Mouse (Mus musculus) forebrain, embryonic 14.5 days (tissue): ENCODE results near the gene Tyro3. TPM values are rescaled to one million over a fixed set of nuclear protein-coding genes. Genes with fewer than 3 reads are reported as not detected.

ENCODE experiments used
- ATAC-seq: fragments of 200-750 bp; cut with Nextera tagmentation; 2 replicates; pipeline ENCODE4 v1.8.0; 2017; ENCODE audit warnings: mild to moderate bottlenecking, moderate library complexity
- DNase-seq: peaks from one replicate; pipeline ENCODE4 v3.0.0-alpha.2; 2015; ENCODE audit warnings: low spot score
- H3K27ac ChIP-seq: fragments of 300-500 bp; sonication (generic); 2 replicates; pipeline ENCODE4 v1.5.1; 2014; ENCODE audit warnings: low read depth, mild to moderate bottlenecking, control low read depth, low read length, moderate library complexity
- H3K27me3 ChIP-seq: fragments of 300-500 bp; sonication (generic); replicated peaks from 2 replicates; pipeline ENCODE4 v1.6.1; 2014; ENCODE audit warnings: low read length, control low read depth, mixed read lengths; ENCODE audit not compliant: control insufficient read depth, insufficient read depth
- H3K36me3 ChIP-seq: fragments of 300-500 bp; sonication (generic); 2 replicates; pipeline ENCODE4 v1.6.1; 2014; ENCODE audit warnings: low read length, control low read depth; ENCODE audit not compliant: control insufficient read depth, insufficient read depth
- H3K4me1 ChIP-seq: fragments of 300-500 bp; sonication (generic); 2 replicates; pipeline ENCODE4 v1.6.1; 2014; ENCODE audit warnings: antibody characterized with exemption, low read length, control low read depth; ENCODE audit not compliant: control insufficient read depth, insufficient read depth
- H3K4me2 ChIP-seq: fragments of 300-500 bp; sonication (generic); 2 replicates; pipeline ENCODE4 v1.6.1; 2014; ENCODE audit warnings: mild to moderate bottlenecking, control low read depth, low read length
- H3K4me3 ChIP-seq: fragments of 300-500 bp; sonication (generic); 2 replicates; pipeline ENCODE4 v1.5.1; 2014; ENCODE audit warnings: low read depth, low read length, control low read depth
- H3K9ac ChIP-seq: fragments of 300-500 bp; sonication (generic); 2 replicates; pipeline ENCODE4 v1.6.1; 2014; ENCODE audit warnings: mild to moderate bottlenecking, low read length, control low read depth, moderate library complexity
- H3K9me3 ChIP-seq: fragments of 300-500 bp; sonication (generic); replicated peaks from 2 replicates; pipeline ENCODE4 v1.6.1; 2016; ENCODE audit warnings: low read length, control low read depth, mixed read lengths; ENCODE audit not compliant: control insufficient read depth
- WGBS: fragments of 180-500 bp; shearing (Covaris S2); extraction: QIAGEN DNeasy Blood & Tissue Kit; methylation state at CpG from one replicate; pipeline ENCODE4 v1.1.7; 2014; 5-methylcytosine and 5-hydroxymethylcytosine counted together
- polyA plus RNA-seq: library from polyadenylated mRNA; unstranded; fragments of >200 nt; fragmentation: Nextera tagmentation; extraction: Ambion mirVana; gene quantifications from 2 replicates; pipeline ENCODE4 v1.2.1, GENCODE M21; 2014

Tyro3 gene
- polyA plus RNA-seq, 1 experiment from 2014 or later, result 14.3 TPM

- Histone ChIP-seq H3K27ac (no peak overlapping the region), H3K4me3 (no peak overlapping the region), H3K4me2 (no peak overlapping the region), H3K27me3 (no peaks in the 10 kb centered on the region), H3K4me1 (no peaks in the 10 kb centered on the region), H3K9ac (no peak overlapping the region), H3K36me3 (no peaks in the 10 kb centered on the region), H3K9me3 (no peaks in the 10 kb centered on the region)
- DNase-seq, result no peak
- WGBS, result 73% methylated on average over 4 of the region's 4 CpGs
- ATAC-seq, result no peak
Measured at GRCm38 (mm10) chr2:119864484-119864883, 67.0 kb downstream of the Tyro3 start.

Other genes starting within 250 kb of the Tyro3 start
- gene Nusap1, start 179.4 kb upstream of the Tyro3 start, polyA plus RNA-seq, result 38.0 and 41.9 TPM in 2 replicates
- gene Oip5, start 179.3 kb upstream of the Tyro3 start, polyA plus RNA-seq, result 13.2 and 14.8 TPM in 2 replicates
- gene Ndufaf1, start 134.9 kb upstream of the Tyro3 start, polyA plus RNA-seq, result 36.7 and 37.6 TPM in 2 replicates
- 32.6 and 38.0 TPM in 2 replicates for gene Rtf1, start 122.7 kb upstream of the Tyro3 start, polyA plus RNA-seq
- gene Itpka, start 55.4 kb upstream of the Tyro3 start, polyA plus RNA-seq, result 0.61 and 0.78 TPM in 2 replicates
- 0.29 and 0.37 TPM in 2 replicates for gene Ltk, start 37.3 kb upstream of the Tyro3 start, polyA plus RNA-seq
- gene Rpap1, start 10.2 kb upstream of the Tyro3 start, polyA plus RNA-seq, result 12.8 and 16.0 TPM in 2 replicates
- 23.6 and 32.3 TPM in 2 replicates for gene Mga, start 99.5 kb downstream of the Tyro3 start, polyA plus RNA-seq
- gene Mapkbp1, start 175.0 kb downstream of the Tyro3 start, polyA plus RNA-seq, result 3.0 and 4.3 TPM in 2 replicates
- gene Jmjd7, start 229.8 kb downstream of the Tyro3 start, polyA plus RNA-seq, result 16.4 and 23.3 TPM in 2 replicates
- 1.9 and 4.2 TPM in 2 replicates for gene Gm28042, start 229.8 kb downstream of the Tyro3 start, polyA plus RNA-seq
- gene Pla2g4b, start 235.7 kb downstream of the Tyro3 start, polyA plus RNA-seq, result 1.5 TPM in 2 replicates